Mouse (Mus musculus) left cerebral cortex, postnatal 14 days (tissue): ENCODE data around the gene Susd1. TPM values are rescaled to one million over a fixed set of nuclear protein-coding genes. Genes with fewer than 3 reads are reported as not detected.

Experiments
- DNase-seq, 2 experiments: peaks; one replicate each; pipeline ENCODE4 v3.0.0; 2021 to 2022; ENCODE audit warnings: low spot score in 2 of 2, mixed read lengths in 1 of 2
- intact Hi-C: fragments of 180-260 bp; cut with DNase I; formaldehyde crosslinking; loops from one replicate; pipeline ENCODE4 v1.15.1; 2025
- total RNA-seq, 2 experiments: library from RNA; stranded (reverse); gene quantifications; 2 replicates each; pipeline ENCODE4 v1.2.3; 2021

The Susd1 gene
- total RNA-seq, 2 experiments from 2014 or later, result 8.2 to 9.3 TPM

DNA sequence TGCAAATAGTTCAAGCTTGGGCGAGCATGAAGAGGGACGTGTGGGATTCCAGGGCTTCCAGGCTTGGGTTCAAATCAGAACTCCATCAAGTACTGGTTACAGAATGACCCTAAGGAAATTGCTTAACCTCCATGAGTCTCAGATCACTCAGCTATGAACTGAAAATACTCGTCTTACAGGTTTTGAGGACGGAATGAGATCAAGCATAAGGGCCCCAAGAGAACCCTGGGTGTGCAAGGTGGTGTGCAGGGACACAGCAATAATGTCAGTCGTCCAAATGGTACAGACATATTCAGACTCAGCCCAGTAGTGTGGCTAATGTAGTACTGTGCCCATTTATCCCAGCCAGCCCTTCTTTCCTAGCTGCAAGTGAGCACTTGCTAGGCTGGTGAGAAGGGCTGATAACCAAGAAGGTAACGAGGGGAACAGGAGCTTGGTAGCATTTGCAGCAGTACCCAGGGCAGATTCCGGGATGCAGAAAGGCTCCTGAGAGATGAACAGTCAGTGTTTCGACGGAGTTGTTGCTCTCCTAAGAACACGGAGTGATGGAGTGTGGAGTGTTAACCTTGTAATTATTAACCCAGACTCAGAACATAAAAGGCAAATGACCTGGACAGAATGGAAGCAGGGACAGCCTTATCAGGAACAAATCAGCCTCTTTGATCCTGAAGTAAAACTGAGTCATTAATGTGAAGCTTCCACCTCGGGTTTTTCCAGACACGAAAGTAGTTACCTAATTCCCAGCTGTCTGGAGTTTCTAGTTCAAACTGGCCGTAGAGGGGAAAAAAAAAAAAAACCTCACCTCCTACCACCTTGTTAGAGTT is 50.8 kb downstream of the Susd1 start:
- no peak for DNase-seq
- intact Hi-C loops, result loop anchor here (5.0 to 10.0 kb wide), 3 partner anchors 75 to 487 kb away; no protein-coding TSS in a partner anchor

DNA sequence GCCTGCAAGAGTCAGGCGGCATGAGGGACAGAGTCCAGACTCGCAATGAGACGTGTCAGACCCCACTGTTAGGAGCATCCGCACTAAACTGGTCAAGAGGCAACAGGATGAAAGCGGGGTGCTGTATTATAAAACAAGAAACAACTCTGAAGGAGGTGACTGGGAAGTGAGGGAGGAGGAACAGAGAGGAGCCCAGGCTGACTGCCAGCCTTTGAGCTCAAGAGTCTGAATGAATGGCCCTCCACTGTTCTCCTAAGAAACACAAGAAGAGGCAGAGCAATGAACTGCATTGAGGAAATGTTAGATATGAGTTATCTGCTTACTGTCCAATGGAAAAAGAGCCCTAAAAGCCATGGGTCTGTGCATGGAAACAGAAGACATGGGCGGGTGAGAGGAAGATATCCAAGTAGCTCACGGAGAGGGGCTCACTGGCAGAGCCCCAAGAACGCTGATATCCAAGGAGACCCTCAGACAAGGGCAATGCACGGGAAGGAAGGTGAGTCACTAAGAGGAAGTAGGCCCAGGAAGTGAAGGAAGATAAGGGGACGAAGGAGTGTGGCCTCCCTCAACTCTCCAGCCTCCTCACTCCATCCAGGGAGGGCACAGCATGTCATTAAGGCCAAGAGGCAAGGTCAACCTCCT is 53.1 kb downstream of the Susd1 start:
- no peak for DNase-seq
- intact Hi-C loops, result loop anchor here (5.0 to 10.0 kb wide), 3 partner anchors 77 to 489 kb away; no protein-coding TSS in a partner anchor

DNA sequence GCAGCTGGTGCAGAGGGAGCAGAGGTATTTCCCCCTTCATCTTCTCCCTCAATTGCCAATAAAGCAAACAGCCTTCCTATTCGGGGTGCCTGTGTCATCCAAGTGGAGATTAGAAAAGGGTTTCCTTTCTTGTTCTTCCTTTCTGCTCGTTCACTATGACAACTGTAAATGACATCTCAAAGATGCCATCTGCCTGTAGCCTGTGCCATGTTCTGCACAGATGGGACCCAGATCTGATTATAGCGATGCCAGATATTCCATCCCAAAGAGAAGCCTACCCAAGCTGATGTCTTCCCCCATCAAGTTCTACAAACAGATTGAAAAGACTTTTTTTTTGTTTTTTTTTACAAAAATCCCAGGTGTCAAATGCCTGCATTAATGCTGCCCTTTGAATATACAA is 54.6 kb downstream of the Susd1 start:
- peak; percentile 70 to 75 for DNase-seq

DNA sequence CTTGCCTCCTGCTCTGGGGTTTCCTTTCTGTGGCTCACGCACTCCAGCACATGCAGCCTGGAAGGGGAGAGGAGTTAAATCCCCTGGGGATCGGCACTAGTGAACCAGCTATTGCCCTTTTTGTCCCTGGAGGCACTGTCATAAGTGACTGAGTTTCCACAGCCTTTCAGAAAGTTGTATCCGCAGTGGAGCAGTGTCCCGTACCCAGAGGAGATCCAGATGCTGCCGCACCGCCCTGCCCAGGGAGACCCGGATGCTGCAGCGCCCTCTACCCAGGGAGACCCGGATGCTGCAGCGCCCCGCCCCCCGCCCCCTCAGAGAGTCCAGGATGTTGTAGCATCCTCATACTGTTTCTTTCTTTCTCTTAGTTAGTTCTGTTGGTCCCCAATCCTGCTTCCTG is 56.3 kb downstream of the Susd1 start:
- intact Hi-C loops, result loop anchor here (10.0 kb wide), 2 partner anchors 403 to 493 kb away; no protein-coding TSS in a partner anchor
- no peak for DNase-seq

More for the DNA sequence above, 54.6 kb downstream of the Susd1 start:
- intact Hi-C loops, result loop anchor here (10.0 kb wide), 2 partner anchors 401 to 491 kb away; no protein-coding TSS in a partner anchor

DNA sequence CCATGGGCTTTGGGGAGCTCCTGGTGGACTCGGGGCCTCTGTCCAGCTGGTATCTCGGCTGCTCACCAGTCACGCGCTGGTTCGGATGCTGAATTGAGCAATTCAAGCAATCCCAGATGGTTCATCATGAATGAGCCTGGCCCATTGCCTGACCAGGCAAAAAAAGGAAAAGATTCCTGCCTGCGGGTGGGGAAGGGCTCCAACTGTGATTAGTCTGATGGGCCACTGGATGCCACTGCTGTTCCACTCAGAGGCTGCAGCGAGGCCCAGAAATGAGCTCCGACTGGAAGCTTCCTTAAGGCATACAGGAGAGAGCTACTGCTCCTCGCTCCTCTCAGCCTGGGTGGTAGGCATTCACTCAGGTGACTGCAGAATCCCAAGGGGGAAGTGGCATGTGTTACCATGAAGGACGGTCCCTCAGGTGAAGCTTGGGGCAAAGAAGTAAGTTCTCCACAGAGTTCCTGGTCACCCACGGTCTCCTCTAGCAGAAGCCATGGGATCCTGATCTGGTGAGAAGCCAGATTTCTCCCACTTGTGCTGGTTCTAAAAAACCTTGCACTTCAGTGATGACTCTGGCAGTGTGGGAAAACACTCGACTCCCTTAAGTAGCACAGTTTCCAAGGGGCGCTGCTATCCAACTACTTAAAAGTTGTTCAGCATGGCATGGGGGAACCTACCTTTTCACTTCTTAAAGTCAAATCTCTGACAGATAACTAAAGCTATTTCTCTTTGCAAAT is 57.3 kb downstream of the Susd1 start:
- DNase-seq, result peak; percentile 84 to 93
- intact Hi-C loops, result loop anchor here (1.0 to 10.0 kb wide), 3 partner anchors 188 to 494 kb away; no protein-coding TSS in a partner anchor

DNA sequence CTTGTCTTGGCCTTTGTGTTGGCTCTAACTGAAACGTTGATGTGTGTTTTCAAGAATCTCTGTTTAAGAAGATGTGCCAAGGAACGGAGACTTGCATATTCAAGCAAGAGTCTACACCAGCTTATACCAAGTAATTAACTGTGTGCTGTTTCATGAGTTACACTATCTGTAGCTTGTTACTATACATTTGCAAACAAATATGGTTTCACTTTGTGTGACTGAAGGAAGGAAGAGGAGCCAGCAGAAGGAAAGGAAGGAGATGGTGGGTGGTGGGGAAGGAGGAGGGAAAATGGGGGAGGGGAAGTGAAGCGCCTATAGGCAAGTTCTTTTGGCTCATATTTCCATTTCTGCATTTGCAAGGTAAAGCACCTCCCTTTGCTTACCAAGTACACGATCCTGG is 58.0 kb downstream of the Susd1 start:
- no peak for DNase-seq
- intact Hi-C loops, result loop anchor here (10.0 kb wide), 2 partner anchors 404 to 494 kb away; no protein-coding TSS in a partner anchor

DNA sequence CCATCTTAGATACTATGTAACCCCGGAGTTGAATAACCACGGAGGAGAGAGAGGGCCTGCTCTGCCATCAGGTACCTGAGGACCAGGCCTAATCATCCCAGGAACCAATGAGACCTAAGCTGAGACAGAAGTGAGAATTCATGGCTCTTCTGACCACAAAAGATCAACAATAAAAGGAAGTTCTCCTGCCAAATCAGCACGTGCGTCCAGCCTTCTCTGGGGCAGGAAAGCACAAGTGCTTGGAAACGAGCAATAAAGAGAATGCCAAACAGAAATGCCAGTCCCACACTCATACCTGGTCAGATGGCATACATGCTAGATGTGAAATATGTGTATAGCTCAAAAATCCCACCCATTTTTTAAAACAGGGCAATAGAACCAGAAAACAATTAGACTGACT is 58.6 kb downstream of the Susd1 start:
- no peak for DNase-seq
- intact Hi-C loops, result loop anchor here (10.0 kb wide), 2 partner anchors 405 to 495 kb away; no protein-coding TSS in a partner anchor

DNA sequence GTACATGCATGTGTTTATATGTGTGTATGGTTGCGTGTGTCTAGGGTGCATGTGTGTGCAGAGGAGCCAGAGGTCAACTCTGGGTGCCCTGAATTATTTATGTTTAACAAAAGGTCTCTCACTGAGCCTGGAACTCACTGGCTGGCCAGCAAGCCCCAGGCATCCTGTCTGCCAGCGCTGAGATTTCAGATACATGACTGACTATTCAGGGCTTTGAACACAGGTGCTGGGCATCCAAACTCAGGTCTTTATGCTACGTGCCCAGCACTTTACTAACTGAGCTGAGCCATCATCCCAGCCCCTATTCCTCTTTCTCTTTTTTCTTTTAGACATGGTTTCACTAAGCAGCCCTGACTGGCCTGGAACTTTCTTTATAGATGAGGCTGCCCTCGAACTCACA is 59.8 kb downstream of the Susd1 start:
- DNase-seq, result no peak

DNA sequence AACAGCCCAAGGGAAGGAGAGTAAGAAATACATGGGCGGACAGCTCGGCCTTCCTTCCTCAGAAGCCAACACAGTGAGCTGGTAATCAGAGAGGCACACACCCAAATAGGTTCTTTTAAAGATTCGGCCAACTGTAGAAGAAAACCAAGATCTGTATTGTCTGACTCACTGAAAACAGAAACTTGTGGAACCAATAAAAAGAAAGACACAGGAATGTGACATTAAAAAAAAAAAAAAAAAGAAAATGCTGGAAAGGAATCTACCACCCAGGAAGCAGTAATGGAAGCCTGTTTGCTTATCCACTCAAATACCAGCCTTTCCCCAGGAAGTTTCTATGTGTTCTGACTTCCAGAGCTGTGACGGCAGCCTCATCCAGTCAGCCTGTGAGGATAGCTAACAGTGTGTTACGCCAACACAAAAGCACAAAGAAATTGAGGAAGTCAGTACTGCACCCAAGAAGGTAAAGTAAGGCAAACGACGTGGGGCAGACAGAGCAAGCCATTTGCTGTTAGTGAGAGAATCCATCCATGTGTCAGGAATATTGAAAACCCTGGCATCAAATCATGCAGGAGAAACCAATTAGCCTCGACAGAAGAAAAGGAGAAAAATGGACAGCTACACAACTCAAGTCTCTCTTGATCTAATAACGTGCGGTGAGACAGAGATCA is 64.0 kb downstream of the Susd1 start:
- intact Hi-C loops, result no loop called here
- no peak for DNase-seq

More for the DNA sequence above, 59.8 kb downstream of the Susd1 start:
- intact Hi-C loops, result no loop called here

DNA sequence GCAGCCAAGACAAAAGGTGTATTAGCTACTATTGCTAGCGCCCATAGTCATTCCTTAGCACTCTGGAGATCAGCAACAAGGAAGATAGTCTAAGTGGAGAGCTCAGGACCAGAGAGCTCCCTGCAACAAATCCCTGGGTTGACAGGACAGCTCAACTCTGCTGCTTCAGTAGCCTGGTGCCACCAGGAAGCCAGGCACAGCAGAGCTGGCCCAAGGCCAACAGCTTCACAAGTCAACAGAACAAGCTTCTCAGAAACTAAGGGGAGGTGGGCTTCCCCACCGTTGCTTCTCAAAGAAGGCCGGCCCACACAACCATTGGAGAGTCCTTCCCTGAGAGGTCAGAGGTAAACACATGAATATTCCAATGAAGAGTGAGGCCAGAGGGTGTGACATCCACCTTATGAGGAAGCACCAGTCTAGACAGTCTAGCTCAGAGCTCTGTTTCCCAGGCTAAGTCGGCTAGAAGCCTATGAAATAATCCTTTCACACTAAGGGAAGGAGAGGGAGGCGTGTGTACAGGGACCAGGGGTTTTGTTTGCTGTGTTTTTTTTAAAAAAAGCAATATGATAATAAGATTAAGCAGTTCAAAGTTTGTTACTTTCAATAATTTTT is 65.8 kb downstream of the Susd1 start:
- no peak for DNase-seq
- intact Hi-C loops, result no loop called here

DNA sequence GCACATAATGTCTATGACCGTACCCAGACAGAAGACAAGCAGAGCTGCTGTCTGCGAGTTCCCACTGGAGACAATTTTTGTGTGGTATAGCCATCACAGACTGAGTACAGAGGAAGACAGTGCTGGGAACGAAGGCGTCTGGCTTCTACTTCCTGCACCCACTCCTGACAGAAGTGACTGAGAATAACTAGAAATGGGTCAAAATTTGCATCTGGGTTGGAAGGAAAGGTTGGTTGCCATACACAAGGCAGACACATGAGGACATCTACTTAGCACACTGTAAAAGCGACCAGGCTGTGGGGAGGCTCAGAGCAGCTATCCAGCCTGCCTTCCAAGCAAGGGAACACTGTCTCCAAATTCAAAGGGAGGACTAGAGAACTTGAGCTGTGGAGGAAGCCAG is 66.5 kb downstream of the Susd1 start:
- intact Hi-C loops, result no loop called here

DNA sequence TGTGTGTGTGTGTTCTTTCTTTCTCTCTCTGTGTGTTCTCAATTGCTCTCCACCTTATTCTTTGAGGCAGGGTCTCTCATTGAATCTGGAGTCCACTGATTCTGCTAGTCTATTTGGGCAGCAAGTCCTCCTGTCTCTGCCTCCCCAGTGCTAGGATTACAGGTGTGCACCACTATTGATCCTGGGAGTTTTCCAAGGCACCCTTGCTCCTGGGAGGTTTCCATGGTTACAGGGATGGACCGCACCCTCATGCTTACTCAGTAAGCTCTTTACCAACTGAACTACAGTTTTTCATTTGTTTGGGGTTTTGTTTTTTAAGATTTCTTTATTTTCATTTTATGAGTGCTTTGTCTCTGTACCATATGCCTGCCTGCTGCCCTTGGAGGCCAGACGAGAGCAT is 68.5 kb downstream of the Susd1 start:
- intact Hi-C loops, result no loop called here
- no peak for DNase-seq

More for the DNA sequence above, 66.5 kb downstream of the Susd1 start:
- DNase-seq, result peak; percentile 54 to 76

DNA sequence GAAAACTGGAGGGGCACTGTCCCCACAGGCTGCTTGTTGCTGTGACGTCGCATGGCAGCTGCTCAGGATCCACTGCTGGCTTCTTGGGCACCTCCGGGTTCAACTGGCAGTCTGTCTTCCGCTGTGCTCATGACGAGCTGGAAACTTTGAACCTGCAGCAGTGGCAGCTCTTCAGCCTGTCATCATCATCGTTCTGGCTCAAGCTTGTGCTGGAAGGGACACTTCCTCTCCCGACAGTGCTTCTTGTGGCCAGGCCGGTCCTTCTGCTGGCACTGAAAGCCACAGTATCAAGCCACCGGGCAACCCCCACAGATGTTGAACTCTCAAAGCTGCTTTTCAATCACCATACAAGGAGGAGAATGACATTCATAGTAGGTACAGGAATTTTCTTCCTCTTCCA is 70.3 kb downstream of the Susd1 start:
- intact Hi-C loops, result no loop called here
- no peak for DNase-seq

DNA sequence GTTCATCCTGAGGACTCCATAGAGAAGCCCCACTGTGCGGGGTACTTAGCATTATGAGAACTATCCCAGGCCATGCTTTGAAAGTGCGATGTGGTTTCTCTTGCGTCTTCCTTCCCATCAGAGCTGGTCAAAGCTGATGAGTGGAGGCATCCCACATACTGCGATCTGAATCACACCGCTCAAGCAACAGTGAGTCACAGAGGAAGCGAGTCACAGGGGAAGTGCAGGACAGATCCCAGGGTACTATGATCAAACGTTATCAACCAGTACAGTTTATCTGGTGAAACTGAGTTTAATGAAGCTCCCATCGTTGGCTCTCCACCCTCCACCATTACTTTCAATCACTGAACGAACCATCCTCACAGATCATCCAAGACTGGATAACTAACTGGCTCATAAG is 72.2 kb downstream of the Susd1 start:
- intact Hi-C loops, result no loop called here
- DNase-seq, result no peak

DNA sequence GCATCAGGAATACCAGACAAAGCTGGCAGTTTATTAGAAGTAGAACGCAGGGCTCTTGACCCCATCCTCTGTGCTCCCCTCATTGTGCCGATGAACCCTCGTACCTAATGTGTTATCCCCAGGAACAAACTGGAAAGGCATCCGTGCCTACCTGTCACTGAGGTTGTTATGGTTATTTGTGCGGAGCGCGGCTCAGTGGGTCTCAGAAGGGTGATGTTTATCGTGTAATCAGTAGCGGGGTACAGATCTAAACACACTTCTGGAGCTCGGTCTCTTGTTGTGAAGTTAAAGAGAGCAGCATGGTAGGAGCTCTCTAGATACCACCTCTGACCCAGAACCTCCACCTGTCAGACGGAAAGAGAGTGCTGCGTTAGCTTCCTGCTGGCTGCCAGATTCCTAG is 72.9 kb downstream of the Susd1 start:
- intact Hi-C loops, result no loop called here
- no peak for DNase-seq

DNA sequence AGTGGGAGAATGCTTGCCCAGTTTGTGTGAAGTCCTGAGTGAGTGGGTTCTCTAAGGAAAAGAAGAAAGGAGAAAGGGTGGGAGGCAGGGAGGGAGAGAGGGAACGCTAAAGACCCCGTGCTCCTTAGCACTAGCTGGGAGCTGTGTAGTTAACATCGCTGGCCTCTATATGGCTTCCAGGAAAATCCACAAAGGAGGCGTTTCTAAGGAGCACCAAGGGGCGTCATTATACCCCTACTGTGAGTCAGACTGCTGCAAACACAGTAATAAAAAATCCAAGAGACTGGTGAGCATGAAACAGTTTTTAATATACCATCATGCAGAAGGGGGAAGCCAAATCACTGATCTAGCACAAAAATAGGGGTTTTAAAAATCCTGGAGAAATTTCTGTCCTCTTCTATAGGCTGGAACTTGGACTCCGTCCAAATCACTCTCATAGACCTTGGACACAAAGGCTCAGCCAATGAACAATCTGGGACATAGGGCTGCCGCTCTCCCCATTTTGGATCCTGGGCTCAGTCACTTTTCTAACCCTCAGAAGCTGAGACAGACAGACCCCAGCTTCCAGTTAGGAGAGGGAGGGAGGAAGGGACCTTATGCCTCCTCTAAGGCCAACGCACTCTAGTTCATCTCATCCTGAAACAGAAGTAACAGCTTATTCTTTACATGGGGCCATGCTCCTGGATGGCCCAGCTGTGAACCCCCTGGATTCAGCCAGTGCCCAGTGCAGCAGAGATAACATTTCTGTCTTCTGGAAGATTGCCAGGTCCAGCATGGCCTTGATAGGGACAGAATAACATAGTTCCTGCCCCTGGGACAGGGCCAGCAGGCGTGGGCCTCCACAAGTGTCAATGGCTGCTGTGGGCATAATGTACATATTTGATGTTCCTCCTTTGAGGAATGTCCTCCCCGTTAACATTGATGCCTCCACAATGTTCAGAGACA is 73.9 kb downstream of the Susd1 start:
- no peak for DNase-seq
- intact Hi-C loops, result loop anchor here (5.0 kb wide), 1 partner anchor 188 kb away; no protein-coding TSS in a partner anchor

DNA sequence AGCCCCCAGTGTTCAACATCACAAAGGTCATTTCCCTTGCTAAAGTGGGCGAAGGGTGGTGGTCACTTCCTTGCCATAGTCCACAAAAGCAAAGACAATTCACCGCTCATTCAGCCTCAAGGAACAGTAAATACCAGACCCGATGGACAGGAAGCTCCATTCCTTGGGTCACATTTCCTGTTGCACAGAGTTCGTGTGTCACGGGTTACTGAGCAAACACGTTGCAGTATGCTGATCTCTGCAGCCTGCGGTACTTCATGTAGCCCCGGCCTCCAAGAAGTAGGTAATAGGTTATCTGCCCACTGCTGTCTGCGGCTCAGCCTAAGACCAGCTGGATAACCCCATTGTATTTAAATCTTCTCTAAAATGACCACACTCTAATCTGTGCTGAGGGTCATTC is 75.4 kb downstream of the Susd1 start:
- intact Hi-C loops, result loop anchor here (5.0 kb wide), 1 partner anchor 189 kb away; no protein-coding TSS in a partner anchor
- DNase-seq, result no peak

DNA sequence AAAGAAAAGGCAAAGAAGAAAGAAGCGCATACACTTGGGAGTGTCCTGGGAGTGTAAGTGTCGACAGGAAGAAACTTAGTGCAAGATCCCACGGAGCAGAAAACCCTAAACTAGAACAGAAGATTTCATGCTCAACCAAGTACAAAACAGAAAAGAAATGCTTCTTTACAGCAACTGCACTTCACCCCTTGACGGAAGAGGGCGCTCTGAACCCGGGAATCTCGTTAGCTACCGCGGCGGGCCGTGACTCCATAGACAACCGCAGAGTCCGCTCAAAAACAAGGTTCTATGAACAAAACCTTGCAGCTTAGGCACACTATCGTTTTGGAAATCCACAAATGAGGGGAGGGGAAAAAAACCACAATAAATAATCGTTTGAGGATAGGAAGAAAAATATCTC is 77.7 kb downstream of the Susd1 start:
- DNase-seq, result peak; percentile 81 to 88
- intact Hi-C loops, result loop anchor here (1.0 to 5.0 kb wide), 2 partner anchors 192 to 209 kb away; no protein-coding TSS in a partner anchor
